Mouse (Mus musculus): ENCODE measurements at regions not wholly inside any gene's neighbourhood (a gene's known extent, or its start where the extent isn't known, plus 50 kb on each side); places are given as distances from the start of the nearest gene placed in this dataset.
"Not testable (repeated sequence)": the region's sequence is repeated elsewhere in the genome, so short reads cannot be mapped to it uniquely, and the experiment has no call there.

DNA sequence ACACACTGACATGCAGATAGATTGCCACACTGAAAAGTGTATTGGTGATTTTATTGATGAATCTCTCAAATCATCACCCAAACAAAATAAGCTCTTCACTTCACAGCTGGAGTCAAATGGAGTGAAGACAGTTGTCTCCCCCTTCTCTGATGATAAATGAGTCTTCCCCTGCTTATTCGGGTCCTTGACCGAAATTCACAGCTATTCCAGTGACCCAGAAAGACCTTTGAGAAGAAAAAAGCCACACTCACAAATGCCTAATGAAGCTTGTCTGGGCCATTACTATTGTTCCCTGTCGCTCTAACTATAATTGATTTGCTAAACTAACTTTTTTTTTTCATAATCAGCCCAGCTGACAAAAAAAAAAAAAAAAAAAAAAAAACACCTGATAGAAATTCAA lies 154.8 kb downstream of the Mat2b start:
- intact Hi-C loops (cut with DNase I) = no loop called here
- DNase-seq (ENCODE audit: low spot score in 2 of 2) = no peak

DNA sequence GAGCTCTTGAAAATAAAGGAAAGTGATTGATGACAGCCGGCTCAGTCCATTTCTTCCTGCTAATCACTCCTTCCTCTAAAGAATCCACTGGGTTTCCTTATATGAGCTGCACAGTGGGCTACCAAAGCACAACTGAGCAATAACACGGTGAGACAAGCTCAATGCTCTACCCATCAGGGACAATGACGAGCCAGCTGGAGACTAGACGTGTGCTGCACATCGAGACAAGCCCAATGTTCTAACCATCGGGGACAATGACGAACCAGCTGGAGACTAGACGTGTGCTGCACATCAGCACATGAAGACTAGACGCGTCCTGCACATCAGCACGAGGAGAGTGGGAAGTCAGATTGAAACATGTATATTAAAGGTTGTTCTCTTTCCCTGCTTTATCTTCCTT lies 155.2 kb downstream of the Mat2b start:
- intact Hi-C loops (cut with DNase I) = no loop called here
- DNase-seq (ENCODE audit: low spot score in 2 of 2) = no peak

DNA sequence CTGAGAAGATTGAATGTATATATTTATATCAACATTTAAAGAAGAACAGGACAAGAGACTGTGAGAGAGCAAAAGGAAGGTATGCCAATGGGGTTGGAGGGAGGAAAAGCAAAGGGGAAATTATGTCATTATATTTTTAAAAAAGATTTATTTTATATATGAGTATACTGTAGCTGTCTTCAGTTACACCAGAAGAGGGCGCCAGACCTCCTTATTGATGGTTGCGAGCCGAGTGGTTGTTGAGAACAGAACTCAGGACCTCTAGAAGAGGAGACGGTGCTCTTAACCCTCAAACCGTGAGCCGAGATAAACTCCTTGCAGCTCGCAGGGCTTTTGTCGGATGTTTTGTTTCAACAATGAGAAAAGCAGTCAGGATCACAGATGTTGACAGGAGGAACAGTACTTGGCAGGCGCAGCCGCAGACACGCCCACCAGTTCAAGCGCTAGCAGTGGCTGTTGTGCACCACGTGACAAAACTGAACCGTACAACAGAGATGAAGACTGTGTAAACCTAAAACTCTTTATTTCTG lies 158.7 kb downstream of the Mat2b start:
- no peak for DNase-seq (ENCODE audit: low spot score in 2 of 2)
- intact Hi-C loops (cut with DNase I) = no loop called here

DNA sequence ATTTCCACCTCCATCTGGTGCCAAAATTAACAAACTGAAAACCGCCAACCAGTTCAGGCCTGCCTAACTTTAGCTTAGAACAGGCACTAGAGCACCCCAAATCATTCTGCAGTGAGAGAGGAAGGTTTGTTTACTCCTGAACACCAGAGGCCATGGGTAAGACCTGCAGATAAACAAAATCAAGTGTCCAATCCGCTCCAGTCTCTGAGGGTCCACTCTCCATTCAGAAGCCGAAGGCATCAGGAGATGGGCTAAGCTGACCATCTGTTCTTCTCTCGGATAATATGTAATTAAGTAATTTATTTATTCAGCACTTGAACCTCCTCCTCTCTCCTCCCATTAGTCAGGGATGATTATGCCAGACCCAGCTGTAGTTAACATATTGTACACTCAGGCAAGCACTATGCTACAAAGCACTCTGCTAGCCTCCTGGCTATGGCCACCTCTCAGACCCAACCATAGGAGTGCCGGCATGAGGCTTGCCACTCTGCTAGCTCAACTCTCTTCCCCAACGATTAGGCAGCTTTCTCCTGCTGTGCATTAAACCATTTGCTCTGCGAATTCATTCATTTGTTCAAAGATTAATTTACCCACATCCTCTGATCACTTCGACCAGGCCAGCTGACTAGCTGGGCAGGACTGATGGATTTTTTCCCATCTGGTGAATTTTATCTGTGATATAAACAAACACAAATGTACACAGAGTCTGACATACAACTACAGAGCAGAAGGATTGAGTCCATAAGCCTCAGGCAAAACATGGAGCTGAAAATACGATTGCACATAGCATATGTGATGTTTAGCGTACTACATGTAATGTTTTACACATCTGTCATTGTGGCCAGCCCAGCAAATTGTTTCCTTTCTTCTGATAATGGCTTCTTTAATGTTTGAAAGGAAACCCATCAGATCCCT lies 184.4 kb downstream of the Mat2b start:
- intact Hi-C loops (cut with DNase I) = no loop called here

DNA sequence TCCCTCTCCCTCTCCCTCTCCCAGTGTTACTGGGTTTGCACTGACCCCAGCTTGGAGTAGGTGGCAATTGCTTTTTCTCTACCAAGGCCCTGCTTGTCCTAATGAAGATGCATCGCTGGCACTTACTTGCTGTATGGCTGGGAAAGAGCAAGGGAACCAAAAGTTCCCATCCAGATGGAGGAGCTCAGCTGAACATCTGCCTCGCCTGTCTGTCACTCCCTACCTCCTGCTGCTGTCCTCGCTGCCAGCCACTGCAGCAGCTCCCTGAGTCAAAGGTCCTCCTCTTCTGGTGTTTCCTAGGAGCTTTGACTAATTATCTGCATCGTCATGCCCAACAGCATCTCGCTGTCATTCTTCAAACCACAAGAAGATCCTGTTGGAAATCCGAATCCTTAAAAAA lies 203.4 kb downstream of the Mat2b start:
- no peak for DNase-seq (ENCODE audit: low spot score in 2 of 2)
- intact Hi-C loops (cut with DNase I) = no loop called here

More for the DNA sequence above, 184.4 kb downstream of the Mat2b start:
- no peak for DNase-seq (ENCODE audit: low spot score in 2 of 2)

DNA sequence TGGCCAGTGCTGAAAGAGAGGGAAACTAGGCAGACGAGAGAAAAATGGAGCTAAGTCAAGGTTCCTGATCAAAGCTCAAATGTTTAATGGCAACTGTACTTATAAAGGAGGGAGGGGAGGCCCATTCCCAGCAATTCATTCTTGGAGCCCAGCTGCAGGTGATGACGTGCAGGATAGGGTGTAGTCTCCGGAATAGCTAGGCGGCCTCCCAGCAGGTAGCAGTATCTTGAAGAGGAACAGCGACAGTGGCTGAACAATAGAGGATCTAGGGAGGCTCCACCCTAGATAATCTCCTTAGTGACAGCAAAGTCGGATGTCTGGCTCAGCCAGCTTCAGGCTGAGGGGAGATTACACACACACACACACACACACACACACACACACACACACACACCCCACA lies 216.8 kb downstream of the Mat2b start:
- intact Hi-C loops (cut with DNase I) = loop anchor here (10.0 kb wide), 1 partner anchor 97 kb away; no protein-coding TSS in a partner anchor
- not testable (repeated sequence) for DNase-seq (ENCODE audit: low spot score in 2 of 2)

DNA sequence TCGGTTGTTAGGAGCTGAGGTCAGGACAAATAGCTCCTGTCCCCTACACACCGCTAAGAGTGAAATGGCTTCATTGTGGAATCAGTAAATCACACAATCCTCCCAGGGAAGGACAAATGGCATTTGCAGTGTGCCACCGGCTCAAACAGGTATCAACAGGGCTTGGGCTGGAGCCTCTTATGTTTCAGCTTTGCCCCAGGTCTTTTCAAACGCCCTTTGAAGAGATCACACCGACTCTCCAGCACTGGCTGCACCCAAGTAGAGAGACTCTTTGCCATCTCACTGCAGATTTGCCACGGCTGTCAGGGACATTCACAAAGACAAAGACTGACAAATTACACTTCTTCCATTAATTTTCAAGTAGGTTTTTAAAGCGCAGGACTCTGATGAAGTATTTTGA lies 217.7 kb downstream of the Mat2b start:
- intact Hi-C loops (cut with DNase I) = loop anchor here (10.0 kb wide), 1 partner anchor 98 kb away; no protein-coding TSS in a partner anchor
- DNase-seq (ENCODE audit: low spot score in 2 of 2) = no peak

DNA sequence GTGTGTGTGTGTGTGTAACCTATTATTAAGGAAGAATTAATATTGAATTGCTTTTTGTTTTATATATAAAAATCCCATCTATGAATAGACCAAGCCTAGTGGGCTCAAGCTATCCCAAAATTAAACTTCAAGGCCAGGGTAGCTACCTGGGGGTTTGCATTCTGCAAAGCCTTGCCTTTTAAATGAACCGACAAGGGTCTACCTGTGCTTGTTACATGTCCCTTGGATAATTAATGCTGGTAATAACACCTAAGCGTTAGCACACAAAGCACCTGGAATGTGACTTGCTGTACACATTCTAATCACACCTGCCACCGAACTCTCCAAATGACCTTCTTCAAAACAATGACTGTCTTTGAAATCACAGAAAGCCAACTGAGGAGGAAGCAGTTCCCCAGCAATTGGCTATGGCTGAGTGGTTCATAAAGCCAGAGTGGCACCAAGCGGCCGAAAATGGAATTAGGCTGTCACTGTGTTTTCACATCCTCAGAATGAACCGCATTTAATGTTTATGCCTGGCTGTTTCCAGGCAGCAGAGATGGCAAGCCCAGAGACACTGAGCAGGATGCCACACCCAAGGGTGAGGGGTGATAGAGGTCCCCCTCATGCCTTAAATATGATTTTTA lies 225.8 kb downstream of the Mat2b start:
- intact Hi-C loops (cut with DNase I) = loop anchor here (5.0 kb wide), 1 partner anchor 882 kb away; no protein-coding TSS in a partner anchor
- peak; percentile 62 to 76 for DNase-seq (ENCODE audit: low spot score in 2 of 2)

DNA sequence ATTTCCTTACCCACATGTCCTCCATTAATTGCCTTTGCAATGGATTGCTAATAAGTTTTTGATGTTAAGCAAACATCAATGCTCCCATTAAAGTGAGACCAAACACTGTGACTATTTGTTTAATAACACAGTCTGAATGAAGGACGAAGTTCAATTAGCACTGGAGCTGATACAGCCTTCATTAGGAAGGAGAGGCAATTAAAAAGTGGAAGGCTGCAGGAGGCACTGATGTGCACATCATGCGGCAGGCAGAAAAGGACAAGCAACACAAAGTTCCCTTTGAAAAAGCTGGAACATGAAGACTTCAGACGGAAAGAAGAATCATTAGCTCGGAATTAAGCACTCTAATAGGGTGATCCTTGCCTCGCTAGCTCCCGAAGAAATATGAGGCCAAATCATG lies 238.4 kb downstream of the Mat2b start:
- peak in 1 of 2 experiments; percentile 14 for DNase-seq (ENCODE audit: low spot score in 2 of 2)
- intact Hi-C loops (cut with DNase I) = no loop called here

DNA sequence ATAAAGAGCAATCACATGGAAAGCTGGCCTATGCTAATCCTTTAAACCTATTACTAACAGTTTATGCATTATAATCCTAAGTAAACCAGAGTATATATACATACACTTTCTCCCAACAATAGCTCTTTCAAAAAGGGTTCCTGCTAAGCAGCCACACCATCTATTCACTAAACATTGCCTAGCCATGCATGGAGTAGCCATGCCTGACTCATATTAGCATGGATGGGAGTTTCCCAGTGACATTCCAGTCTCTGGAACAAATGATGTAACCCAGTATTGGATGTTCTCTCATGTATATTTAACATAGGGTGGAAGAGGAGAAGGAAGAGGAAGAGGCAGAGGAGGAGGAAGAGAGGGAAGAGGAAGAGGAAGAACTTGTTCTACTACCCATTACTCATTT lies 240.0 kb downstream of the Mat2b start:
- intact Hi-C loops (cut with DNase I); DNase-seq (ENCODE audit: low spot score in 2 of 2): not testable (repeated sequence)

DNA sequence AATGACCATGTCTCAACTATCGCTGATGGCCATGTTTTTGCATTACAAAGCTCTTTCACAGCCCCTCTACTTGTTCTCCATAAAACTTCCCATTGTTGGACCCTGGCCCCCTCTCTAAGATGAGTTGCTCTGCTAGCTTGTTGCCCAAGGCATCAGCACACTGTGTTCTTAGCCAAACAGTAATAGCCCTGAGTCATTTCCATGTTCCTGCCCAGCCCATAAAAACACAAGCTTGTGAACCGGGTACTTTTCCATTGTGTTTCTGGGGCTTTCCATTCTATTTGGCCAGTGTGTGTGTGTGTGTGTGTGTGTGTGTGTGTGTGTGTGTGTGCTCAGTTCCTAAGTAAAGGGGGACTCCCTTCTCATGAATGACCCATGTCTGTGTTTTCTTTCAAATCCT lies 248.2 kb downstream of the Mat2b start:
- DNase-seq (ENCODE audit: low spot score in 2 of 2) = no peak
- intact Hi-C loops (cut with DNase I) = no loop called here

DNA sequence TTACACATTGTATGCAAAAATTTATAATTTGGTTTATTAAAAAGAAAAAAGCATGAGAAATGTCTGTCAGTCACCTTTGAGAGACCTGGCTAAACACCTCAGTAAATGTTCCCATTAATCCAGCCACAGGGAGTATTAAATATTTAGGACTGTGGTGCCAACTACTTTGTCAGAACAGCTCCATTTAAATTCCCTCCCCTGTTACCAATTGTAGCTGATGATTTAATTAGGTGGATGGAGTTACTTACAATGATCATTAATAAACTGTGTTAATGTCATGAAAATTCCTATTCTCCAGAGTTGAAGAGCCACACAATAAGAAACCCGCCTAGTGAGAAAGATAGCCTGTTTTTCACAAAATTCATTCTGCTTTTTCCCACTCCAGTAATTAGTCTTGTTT lies 261.0 kb downstream of the Mat2b start:
- DNase-seq (ENCODE audit: low spot score in 2 of 2) = no peak
- intact Hi-C loops (cut with DNase I) = no loop called here

DNA sequence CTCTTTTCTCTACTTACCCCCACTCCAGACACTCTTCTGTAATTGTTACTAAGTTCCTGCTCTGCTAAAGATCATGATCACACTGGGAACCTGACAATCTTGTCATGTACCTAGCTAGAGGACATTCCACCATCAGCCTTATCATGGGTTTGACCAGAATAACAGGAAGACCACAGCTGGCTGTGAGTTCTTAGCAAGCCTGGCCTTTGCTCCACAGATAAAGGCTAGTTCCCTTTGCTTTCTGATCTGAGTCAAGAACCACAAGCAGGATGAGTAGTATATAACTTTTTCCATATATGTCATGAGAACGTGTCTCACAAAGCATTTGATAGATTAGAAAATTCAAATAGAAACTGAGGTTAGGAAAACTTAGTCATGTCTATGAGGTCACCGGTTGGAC lies 266.1 kb downstream of the Mat2b start:
- DNase-seq (ENCODE audit: low spot score in 2 of 2) = no peak
- intact Hi-C loops (cut with DNase I) = no loop called here

DNA sequence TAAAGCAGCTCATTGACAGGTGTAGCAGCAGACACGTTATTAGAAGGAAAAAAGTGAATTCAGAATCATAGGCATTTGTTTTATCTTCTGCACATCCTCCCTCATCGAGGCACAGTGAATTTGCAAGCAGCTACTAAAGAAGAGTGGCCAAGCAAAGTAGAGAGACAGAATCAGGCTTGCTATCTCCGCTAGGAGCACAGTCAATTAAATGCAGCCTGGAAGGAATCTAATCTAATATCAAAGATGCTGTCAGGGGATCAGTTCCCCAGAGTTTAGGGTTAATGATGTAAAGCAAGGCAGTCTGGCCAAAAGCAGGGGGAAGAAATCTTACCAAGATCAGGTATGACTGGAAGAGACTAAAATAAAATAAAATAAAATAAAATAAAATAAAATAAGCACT lies 270.7 kb downstream of the Mat2b start:
- no peak for DNase-seq (ENCODE audit: low spot score in 2 of 2)
- intact Hi-C loops (cut with DNase I) = no loop called here

DNA sequence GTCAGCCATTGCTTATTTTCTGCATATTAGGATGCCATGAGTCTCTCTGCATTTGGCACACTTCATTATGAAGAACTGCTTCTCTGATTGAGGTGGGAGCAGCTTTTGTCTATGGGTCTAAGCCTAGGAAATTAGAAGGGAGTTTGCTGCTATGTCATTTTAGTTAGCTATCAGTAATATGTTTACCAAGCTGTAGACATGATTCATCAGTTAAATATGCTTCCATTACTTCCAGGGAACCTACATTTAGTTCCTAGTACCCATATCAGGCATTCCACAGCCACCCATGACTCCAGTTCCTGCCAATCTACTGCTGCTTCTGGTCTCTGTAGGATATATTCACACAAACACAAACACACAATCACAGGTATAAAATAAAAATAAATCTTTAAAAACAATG lies 287.4 kb downstream of the Mat2b start:
- intact Hi-C loops (cut with DNase I) = no loop called here
- DNase-seq (ENCODE audit: low spot score in 2 of 2) = no peak

DNA sequence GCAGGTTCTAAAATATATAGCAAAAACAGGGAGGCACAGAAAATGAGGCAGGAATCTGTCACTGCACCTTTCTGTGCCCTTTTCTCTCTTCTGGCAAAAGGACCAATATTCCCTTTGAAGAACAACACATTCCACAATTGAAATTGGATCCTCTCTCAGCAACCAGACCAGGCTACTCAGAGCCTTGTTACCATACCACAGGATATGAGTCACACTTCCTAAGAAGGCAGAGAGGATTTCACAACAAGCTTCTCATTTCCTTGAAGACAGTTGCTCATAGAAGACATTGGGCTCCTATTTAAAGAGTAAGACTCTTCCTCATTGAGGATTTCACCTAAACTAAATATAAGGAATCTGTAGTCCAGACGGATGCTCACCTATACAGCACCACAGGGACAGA lies 292.8 kb downstream of the Mat2b start:
- no peak for DNase-seq (ENCODE audit: low spot score in 2 of 2)

DNA sequence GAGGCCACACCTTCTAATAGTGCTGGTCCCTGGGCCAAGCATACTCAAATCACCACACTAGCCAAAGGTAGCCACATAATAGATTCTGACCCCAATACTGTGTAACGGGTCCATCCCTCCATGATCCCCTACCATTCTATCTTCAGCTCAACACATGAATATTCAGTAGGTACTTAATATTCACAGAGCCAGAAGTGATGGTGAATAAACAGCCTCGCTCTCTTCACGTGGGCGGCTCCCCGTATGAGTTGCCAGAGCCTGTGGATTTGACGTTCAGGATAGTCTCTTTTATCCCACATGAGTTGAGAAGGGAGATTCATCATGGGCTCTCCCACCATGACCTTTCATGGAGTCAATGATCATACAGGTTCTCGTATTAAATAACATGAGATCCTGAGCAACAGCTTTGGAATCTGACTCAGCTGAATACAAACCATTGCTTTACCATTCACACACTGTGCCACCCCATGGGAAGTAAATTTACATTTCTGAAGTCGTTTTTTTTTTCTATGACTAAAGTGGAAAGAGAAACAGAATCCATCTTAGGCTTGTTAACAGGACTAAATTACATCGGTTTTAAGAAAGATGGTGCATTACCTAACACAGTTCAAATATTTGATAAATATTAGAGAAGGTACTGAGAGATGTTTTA lies 297.4 kb downstream of the Mat2b start:
- intact Hi-C loops (cut with DNase I) = no loop called here
- no peak for DNase-seq (ENCODE audit: low spot score in 2 of 2)

More for the DNA sequence above, 292.8 kb downstream of the Mat2b start:
- intact Hi-C loops (cut with DNase I) = no loop called here

DNA sequence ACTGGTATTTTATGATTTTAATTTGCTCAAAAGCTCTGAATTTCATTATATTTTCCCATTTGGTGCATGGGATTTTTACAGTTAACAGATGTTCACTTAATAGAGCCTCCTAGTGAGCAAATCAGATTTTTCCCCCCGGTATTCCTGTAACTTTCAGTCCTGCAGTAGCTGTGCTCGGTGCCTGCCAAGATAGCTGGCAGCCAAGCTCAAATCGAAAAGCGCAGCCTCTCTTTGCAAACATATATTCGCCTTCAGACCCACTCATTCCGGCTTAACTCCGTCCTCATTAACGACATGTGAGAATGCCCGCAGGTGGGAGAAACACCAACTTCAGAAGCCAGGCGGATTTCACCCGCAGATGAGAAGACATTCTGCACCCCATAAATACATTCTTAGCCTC lies 299.7 kb downstream of the Mat2b start:
- intact Hi-C loops (cut with DNase I) = no loop called here
- DNase-seq (ENCODE audit: low spot score in 2 of 2) = peak in 1 of 2 experiments; percentile 29

DNA sequence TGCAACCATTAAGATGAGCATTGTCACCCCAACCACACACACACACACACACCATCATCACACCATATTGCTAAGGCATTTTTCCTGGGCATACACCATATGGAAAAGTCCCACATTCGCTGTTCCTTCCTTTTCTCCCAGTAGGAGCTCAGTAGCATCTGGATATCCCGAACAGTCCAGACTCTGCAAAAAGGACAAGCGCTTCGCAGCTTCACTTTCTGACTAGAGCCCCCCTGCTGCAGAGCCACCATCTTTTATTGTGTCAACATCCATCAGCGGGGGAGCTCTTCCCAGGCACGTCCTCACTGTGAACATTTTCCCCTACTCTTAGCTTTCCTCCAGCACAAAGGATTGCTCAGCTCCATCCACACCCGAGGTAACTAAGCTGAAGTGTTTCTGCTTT lies 300.1 kb downstream of the Mat2b start:
- no peak for DNase-seq (ENCODE audit: low spot score in 2 of 2)
- intact Hi-C loops (cut with DNase I) = no loop called here

DNA sequence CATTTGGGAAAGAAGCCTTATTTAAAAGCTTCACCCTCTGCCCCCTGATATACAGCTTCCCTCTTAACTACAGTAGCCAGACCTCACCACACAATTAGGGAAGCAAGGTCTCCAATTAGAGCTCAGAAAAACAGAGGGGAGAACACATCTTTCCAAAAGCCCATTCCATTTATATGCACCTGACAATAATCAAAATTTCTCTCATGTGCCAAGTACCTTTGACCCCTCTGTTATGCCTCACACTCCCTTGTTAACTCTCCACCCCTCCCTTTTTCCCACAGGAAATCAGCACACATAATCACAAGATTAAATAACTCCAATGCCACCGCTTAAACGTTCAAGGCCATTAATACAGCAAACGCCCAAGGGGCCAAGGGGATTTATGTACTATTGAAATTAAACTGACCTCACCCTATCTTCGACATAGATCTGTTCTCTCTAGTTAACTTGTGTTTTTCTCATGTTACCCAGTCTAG lies 300.7 kb downstream of the Mat2b start:
- no peak for DNase-seq (ENCODE audit: low spot score in 2 of 2)
- intact Hi-C loops (cut with DNase I) = no loop called here

Data from left cerebral cortex, postnatal 14 days (tissue).